Mouse (Mus musculus): ENCODE results near the gene Cdc25a.
A peak's percentile ranks its signal among the peaks of the same experiment; 100 is the strongest.

Cdc25a gene

DNA sequence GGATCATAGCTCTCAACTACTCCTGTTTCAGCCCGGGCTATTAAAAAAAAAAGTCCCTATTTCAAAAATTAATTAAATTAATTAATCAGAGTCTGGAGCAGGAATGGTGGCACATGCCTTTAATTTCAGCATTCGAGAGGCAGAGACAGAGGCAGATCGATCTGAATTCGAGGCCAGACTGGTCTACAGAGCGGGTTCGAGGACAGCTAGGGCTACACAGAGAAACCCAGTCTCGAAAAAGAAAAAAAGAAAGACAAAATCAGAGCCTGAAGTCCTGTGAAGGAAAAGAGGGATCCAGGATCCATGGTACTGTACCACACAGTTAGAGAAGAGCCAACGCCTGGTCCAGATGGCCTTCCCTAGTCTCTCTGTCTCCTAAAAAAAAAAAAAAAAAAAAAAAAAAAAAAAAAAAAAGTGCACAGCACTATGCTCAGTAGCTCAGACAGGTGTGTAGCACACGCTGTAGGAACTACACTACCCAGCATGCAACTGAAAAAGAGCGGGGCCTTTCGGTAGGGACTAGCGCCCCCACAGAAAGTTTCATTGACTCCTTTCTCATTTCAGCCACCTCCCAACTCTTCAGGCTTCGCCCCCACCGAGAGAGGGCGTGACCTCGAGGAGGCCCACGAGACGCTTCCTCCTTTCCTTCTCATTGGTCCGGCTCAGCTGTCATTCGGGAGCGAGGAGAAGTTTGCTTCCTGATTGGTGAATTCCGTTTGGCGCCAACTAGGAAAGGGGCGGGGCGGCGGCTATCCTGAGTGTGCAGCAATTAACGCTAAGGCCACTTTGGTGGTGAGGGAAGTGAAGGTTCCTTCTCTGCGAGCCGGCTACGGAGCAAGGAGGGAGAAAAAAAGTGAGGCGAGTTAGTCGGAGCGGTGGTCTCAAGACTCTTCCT, at the start of gene Cdc25a:
Cdc25a (plus strand) TSS at position 783 of the 895 bp plus-strand sequence.
- DNase-seq = peak; percentile 96 to 98

DNA sequence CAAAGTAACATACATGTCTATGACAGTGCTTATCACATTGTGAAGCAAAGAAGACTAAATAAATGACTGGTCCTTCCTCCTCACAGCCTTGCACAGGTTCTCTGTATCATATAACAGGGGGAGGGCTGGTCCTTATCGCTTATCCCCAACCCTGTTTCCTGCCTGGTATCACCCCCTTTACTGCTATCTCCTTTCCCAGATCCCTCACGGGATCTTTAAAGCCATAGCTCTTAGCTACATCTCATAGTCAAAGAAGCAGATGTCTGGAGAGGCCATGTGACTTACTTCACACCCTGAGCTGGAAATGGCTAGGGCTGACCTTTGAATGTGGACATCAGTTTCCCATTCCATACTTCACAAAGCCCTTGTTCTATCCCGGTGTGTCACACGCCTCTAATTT, 49.6 kb upstream of the Cdc25a start:
- no peak for DNase-seq

DNA sequence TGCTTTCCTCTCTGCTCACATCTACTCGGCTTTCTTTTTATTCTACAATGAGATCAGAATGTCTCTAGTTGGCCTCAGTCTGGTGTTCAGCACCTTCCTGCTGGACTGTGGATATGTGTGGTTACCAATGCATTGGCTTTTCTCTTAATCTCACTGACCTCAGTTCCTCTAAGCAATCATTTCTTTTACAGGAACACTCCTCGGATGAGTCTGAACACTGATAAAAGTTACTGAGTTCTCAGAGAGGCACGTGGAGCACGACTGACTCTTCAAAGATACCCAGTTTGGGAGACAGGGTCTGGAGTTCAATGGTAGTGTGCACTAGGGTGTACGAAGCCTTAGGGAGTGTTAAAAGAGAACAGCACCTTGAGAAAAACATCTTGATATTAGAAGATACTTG, 49.2 kb upstream of the Cdc25a start:
- DNase-seq = no peak

DNA sequence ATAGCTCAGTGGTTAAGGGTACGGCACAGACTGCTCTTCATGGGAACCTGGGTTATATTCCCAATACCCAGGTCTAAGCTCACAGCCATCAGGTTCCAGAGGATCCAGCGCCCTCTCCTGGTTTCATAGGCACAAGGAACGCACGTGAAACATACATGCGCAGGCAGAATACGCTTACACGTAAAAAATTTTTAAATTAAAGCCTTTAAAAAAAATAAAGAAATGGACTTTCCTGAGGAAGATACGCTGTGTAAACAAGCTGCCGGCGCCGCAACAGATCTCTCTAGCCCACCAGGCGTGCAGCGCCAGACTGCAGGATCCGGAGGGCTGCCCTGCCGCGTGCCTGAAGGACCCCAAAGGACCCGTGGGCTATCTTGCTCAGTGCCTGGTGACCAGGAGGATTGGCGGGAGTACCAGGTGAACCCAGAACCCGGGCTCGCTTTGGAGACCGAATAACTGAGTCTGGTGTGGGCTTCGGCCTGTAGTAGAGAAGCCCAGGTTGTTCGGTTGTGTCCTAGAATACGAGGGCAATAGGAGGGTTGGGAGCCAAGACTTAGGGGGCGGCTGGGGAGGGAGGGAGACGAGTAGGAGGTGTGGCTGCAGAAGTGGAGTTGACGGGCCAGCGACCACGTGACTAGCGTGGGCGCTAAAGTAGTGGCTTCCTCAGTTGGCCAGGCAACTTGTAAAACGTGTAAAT, 42.8 kb upstream of the Cdc25a start, which contains the start of gene Nme6:
Nme6 (plus strand) TSS at position 359 of the 697 bp plus-strand sequence.
- DNase-seq = peak; percentile 81 to 83

DNA sequence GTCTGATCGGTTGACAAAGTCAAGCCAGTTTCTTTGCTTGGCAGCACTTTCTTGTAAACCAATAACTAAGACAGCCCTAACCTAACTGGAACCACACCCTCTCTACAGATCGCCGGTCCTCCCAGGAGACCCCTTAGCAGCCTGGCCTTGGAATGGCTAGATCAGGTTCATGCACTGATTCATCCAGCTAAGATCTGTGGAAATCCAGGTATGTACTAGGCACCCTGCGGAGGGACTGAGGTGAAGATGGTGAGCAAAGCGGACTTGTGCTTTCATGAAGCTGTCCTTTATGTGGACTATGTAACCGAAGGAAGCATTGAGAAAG, 42.3 kb upstream of the Cdc25a start:
- no peak for DNase-seq

DNA sequence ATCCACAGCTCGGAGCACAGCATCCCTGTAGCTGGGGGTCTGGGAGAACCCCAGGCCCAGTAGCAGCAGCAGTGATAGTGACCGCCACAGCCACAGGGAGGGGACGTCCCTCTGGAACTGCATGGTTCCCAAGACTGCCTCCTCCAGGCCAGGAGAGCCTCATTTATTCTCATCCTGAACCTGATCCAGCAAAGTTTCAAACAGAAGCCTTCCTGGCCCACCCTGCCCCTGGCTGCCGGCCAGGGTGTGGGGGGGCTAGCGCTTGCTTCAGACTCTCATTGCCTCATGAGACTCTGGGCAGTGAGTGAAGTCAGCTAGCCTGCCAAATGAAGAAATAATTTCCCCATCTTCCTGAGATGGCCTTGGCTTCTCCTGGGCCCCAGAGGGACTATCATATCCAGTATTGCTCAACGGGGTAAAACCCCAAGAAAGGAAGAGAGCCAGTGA, 26.0 kb upstream of the Cdc25a start, which contains the start of gene Camp:
Camp (minus strand) TSS at position 306 of the 447 bp plus-strand sequence.
- no peak for DNase-seq

DNA sequence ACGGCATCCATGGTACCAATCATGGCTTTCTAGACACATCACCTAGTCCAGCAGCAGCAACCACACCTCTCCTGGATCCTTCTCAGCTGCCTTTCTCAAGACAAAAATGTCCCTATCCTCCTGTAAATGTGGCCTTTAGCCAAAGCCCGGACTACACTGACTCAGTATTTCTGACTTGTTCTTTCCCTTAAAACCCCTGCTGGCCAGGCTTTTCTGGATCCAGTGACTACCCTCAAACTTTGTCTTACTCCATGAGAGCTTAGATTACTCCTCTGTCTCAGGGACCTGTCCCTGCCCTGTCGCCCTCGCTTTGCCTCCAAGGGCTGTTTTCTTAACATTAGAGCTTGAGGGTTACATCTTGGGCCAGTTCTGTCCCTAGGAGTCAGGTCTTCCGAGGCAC, 25.3 kb upstream of the Cdc25a start:
- DNase-seq = no peak

DNA sequence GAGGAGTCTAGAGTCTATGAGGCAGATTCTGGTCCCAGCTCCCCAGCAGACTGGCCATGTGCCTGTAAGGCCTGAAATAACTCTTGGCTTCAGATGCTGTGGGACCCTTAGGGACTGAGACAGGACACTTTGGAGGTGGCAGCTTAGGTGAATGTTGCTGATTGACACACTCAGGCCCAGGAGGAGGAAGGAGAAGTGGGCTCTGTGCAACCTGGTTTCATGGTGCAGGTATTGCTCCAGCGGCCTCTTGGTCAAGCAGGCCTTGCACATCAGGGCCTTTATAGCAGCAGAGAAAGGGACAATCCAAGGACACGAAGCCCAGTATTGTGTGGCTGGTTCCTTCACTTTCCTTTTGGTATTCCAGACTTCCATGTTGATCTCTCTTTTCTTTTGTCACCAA, 21.0 kb upstream of the Cdc25a start:
- no peak for DNase-seq

DNA sequence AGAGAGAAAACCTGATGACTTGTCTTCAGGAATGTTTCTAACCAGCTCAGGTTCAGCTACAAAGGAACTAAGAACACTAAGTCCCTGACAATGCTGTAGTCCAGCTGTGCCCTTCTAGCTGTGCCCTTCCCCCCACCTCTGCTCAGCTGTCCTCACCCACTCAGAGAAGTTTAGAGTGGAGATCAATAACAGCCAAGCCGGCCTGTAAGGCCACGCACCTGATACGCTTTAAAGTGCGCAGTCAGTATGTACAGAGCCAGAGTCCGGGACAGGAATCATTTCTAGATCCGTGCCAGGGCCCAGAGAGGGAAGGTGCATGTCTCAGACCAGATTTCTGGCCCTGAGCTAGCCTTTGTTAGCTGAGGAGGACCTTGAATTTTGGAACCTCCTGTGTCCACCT, 19.4 kb upstream of the Cdc25a start:
- DNase-seq = no peak

DNA sequence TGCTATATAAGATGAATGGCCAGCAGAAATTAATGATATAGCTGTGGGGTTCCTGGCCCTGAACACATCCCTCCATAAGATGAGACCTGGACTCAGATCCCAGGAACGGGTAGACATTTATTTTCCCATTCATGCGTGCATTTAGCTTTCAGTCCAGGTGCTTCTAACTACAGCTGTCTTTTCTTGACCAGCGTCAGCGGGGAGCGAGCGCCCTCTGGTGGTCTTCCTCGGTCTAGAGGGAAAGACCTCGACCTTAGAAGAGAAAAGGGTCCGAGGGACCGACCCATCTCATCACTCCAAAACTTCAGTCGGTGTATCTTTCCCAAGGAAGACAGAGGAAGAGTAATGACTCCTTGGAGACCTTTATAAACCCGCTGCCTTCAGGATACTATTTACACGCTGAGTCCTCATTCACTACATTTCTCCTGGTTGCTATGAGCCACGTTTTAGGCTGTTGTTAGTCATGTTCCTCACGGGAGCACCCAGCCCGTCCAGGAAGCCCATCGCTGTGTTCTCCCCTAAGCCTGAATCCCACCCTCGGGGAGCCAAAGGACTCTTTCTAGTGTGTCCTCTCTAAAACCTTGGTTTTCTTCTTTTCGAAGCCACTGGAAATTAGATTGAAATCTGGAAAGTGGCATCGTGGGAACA, 12.9 kb upstream of the Cdc25a start:
- DNase-seq = peak; percentile 75 to 83

DNA sequence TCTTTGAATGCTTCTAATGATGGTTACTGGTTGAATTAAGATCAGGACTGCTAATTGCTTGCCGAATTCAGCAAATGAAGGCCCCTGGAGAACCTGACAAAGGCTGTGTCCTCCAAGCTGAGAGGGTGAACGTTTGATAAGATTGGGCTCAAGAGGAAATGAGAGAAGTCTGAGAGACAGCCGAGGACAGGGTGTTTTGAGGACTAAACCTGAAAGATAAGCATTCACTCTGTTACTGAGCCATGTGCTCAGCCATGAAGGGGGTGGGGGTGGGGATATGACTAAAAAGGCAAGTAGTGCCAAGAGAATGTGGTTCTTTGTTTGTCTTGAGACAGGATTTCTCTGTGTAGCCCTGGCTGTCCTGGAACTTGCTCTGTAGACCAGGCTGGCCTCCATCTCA, 12.3 kb upstream of the Cdc25a start:
- no peak for DNase-seq

DNA sequence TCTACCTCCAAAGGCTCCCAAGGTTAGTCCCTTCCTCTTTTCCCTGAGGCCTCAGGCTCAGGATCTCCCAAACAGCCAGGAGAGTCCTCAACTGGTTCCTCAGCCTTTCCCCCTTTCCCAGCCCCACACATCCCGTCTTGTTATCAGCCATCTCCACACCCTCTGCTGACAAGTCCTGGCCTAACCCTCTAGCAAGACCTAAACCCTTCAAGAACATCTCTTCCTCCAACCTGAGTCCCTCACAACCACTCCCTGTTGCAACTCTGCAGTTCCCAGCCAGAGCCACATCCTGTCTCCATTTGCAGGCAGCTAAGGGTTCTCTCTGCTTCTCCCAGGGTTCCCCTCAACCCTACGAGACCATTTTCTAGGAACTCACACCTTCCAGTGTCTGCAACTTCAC, 9.2 kb upstream of the Cdc25a start:
- no peak for DNase-seq

DNA sequence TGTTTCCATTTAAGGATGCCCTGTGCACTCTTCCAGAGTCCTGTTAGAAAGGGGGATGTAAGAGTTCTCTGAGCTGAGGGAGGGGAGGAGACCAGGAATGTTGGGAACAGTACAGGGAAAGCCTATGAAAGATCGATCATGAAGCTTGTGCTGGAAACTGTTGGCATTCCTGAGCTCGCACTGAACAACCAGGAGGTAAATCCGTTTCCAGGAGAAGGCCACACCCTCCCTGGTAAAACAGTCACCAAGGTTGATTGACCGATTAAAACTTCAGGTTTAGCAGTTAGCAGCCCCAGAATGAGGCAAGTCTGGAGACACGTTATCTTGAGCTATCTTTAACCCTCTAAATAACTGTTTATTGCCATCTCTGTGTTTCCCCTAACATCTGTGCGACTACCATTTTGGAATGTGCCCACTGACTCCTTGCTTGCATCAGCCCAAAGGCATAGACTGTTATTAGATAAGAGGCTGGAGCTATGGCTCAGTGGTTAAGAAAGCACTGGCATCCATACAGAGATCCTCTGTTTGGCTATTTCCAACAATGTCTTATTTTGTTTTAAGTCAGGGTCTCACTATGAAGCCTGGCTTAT, 4.3 kb upstream of the Cdc25a start:
- no peak for DNase-seq

DNA sequence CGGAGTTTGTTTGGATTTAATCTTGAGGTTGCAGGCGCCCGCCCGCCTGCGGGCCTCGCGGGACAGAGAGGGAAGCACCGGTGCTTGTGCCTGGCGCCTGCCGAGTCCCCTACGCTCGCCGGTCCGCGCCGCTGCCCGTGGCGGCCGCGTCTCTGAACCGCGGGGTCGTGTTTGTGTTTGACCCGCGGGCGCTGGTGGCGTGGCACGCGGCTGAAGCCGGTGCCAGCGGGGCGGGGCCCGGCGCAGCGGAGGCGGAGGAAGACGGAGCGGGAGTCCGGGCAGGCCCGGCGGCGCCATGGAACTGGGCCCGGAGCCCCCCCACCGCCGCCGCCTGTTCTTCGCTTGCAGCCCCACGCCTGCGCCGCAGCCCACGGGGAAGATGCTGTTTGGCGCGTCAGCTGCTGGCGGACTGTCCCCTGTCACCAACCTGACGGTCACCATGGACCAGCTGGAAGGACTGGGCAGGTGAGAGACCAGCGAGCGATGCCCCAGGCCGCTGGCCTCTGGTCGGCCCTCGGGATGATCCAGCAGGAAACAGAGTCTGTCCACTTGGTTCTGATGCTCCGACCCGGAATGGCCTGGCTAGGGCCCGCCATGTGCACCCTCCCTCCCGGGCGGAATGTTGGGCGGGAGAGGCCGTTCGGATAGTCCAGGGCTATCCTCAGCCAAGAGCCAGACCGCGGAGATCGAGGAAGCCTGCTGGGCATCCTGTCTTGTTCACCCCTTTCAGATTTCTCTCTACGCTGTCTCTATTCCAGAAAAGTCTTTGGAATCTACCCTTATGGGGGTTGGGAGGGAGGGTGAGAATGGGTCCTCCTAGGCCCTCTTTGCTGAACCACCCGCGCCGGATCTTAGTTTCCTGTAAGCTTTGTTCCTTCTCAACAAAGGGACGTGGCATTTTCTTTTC, 569 bp downstream of the Cdc25a start:
- peak; percentile 68 to 73 for DNase-seq

DNA sequence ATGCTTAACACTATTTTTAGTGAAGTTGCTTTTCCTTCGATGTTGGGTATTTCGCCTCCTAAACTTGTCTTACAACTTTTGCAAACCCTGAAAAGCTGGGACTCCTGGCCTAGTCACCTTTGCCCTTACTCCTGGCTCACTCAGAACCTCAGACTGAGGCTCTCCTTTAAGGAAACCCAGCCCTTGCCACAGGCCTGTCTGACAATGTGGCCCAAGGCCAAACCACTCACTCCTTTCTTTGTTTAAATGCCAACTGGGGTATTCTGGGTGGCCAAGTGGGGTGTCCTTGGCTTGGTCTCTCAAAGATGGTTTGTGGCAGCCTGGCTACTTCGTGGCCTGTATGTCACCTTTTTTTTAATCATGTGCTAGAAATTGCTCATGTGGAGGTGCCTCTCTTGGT, 1.4 kb downstream of the Cdc25a start:
- DNase-seq = no peak

DNA sequence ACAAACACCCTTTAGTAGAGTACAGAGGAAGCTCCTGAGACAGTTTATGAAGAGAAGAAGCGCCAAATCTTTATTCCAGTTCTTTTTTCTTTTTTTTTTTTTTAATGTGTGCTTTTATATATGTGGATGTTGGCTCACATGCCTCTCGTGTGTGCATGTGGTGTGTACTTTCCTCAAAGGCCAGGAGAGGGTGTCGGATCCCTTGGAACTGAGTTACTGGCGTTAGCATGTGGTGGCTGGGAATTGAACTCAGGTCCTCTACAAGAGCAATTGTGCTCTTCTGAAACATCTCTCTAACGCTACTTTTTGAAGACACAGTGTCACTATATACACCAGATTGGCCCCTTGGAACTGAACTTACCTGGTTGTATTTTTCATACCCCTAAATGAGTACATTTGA, 2.3 kb downstream of the Cdc25a start:
- no peak for DNase-seq

DNA sequence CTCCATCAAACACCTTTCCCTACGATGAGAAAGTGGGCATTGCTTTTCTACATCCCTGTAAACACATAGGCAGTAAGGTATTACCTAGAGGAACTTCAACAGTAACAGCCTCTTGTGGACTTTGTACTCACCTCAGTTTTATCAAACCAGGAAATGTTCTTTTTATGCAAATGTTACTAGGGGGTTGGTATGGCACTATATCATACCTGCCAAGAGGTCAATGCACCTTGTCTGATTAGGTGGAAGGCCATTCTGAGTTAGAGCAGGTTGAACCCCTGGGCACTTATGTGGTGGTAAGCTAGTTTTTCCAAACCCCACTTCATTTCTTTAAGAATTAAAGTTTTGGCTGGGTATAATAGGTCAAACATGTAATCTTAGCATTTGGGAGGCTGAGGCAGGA, 3.9 kb downstream of the Cdc25a start:
- DNase-seq = no peak

DNA sequence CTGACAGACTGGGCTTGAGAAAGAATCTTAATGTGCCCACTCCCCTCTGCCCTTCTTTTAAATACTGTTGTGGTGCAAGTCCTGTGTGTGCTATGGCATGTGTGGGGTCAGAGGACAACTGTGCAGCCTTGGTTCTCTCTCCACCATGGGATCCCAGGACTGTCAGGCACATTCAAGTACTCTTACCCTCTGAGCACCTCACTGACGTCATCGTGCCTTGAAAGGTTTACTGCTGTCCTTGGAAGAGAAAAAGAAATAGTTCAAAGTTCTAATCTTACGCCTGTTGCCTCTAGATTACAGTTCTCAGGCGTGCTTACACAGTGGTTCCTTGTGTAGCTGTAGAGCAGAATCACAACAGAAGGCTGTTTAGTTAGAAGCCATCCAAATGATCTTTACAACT, 10.9 kb downstream of the Cdc25a start:
- DNase-seq = no peak

DNA sequence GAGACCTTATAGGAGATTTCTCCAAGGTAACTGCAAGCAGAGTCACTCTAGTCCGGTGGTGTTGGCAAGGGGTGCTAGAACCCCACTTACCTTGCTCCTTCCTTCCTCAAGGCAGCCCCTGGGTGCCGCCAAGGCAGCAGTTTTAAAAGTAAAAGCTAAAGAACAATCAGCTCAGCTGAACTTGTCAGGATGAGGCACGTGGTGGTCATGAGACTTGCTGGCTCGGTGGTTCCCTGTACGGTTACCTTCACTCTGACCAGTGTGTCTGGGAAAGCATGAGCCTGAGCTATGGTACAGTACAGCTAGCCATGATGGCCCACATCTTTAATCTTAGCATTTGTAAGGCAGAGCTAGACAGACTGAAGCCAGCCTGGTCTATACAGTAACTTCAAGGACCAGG, 11.9 kb downstream of the Cdc25a start:
- no peak for DNase-seq

DNA sequence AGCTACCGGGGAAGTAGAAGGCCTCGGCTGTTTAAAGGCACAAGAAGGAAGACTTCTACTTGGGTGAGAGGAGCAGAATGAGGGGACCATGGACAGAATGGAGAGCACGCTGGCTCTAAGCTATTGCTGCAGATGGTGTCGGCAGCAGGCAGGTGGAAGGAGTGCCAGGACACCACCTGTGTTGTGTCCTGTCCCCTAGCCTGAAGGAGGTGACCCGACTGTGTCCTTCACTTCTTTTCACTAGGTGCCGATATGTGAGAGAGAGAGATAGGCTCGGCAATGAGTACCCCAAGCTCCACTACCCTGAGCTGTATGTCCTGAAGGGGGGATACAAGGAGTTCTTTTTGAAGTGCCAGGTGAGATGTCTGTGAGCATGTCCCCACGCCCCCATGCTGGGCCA, 16.1 kb downstream of the Cdc25a start:
- DNase-seq = no peak

DNA sequence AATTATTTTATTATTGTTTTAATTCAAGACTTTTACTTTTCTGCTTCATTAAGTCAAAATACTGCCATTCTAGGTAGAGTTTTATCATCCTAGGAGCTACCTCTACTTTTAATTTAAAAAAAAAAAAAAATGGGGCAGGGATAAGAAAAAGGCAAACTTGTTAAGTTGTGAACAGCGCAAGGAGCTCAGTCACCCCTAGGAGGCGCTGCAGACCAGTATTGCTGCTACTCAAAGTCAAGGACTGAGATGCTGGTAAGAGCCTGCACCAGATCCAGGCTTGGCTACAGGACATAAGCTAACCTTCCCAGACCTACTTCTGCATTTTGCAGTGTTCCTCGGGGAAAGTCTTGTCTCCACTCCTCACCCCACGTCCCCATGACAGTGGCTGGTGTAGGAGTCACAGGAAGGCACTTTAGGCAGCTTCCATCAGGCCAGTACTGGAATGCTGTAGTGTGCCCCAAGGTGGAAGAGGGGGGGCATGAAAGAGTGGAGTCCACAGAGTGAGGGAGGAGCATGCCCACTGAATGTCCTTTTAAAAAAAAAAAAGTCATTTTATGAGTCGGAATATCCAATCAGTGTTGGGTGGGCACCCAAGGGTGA, 17.4 kb downstream of the Cdc25a start:
- DNase-seq = peak; percentile 64 to 68

Data from thymus, postnatal 36 days (tissue).